Mouse (Mus musculus) small intestine, adult 2 months (tissue): ENCODE results near the gene Hectd2. TPM values are rescaled to one million over a fixed set of nuclear protein-coding genes. Genes with fewer than 3 reads are reported as not detected.

Experiments used
- H3K27ac ChIP-seq: fragments of 200-500 bp; 2 replicates; pipeline ENCODE4 v1.5.1; 2012; ENCODE audit warnings: low read depth, low read length, control low read depth, inconsistent platforms; ENCODE audit not compliant: insufficient read depth
- H3K27me3 ChIP-seq: fragments of 200-500 bp; 2 replicates; pipeline ENCODE4 v1.6.1; 2012; ENCODE audit warnings: mild to moderate bottlenecking, moderate library complexity, low read length, inconsistent platforms; ENCODE audit not compliant: control insufficient read depth, insufficient read depth
- H3K36me3 ChIP-seq: fragments of 200-500 bp; 2 replicates; pipeline ENCODE4 v1.6.1; 2012; ENCODE audit warnings: mild to moderate bottlenecking, low read length, control low read depth, inconsistent platforms; ENCODE audit not compliant: control insufficient read depth, insufficient read depth
- H3K4me1 ChIP-seq: fragments of 200-500 bp; 2 replicates; pipeline ENCODE4 v1.6.1; 2012; ENCODE audit warnings: low read length, inconsistent platforms, mixed read lengths; ENCODE audit not compliant: control insufficient read depth, insufficient read depth, insufficient read length
- H3K4me3 ChIP-seq: fragments of 200-500 bp; 2 replicates; pipeline ENCODE4 v1.5.1; 2012; ENCODE audit warnings: low read depth, mild to moderate bottlenecking, control low read depth, inconsistent platforms, low read length, moderate library complexity
- CTCF ChIP-seq: fragments of 200-500 bp; IDR thresholded peaks from 2 replicates; pipeline ENCODE4 v1.5.1; 2012; ENCODE audit warnings: low read depth, mild to moderate bottlenecking, control low read depth, inconsistent platforms, low read length, moderate library complexity, mixed read lengths; ENCODE audit not compliant: insufficient replicate concordance, insufficient read length; ENCODE audit errors: extremely low read depth
- POLR2A ChIP-seq: fragments of 200-500 bp; IDR thresholded peaks from 2 replicates; pipeline ENCODE4 v1.6.1; 2012; ENCODE audit warnings: low read depth, mild to moderate bottlenecking, control low read depth, inconsistent platforms, low read length, moderate library complexity
- WGBS: fragments of 180-500 bp; shearing (Covaris S2); methylation state at CpG from one replicate; pipeline ENCODE4 v1.1.7; 2018; 5-methylcytosine and 5-hydroxymethylcytosine counted together
- polyA plus RNA-seq: library from polyadenylated mRNA; depleted of rRNA; stranded (reverse); fragments of >200 nt; gene quantifications from 2 replicates; pipeline ENCODE4 v1.2.3, GENCODE M21; 2012; rRNA removed

Gene Hectd2
- polyA plus RNA-seq, result 0.11 and 0.22 TPM in 2 replicates

DNA sequence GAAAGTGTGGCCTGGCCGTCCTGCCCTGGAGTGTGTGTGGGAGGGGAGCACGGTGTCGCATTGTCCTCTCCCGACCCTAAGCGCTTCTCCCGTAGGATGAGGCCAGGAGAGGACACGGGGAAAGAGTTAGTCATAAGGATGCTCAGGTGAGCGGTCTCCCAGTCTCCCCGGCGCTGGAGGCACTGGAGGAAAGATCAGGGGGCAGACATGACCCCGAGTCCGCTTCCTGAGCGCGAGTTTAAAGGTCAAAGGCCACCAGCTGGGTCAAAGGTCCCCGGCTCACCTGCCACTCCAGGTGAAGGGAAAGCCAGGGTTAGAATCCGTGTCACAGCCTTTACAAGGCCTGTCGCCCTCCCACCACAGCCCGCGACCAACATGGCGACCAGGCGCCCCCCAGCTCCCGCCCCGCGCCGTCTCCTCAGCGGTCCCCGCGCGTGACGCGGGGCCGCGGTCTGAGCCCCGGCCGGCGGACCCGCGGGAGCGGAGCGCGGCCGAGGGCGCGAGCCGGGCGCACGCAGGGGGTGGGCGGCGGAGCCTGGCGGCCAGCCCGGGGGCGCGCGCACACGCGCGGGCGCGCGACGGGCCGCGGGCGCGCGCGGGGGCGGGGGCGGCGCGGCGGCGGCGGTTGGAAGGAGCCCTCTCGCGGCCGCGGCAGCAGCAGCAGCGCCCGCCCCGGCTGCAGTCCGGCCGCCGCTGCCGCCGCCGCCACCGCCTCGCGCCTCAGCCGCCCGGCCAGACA lies at the start of gene Hectd2:
TSS of gene Hectd2 (plus strand) at position 594 of the 739 bp plus-strand sequence.
- no peak for TF ChIP-seq CTCF
- TF ChIP-seq POLR2A, result no peak
- H3K27me3 ChIP-seq, result no peaks in the 10 kb centered on the region; the same call in 1 of the 2 replicates
- H3K4me1 ChIP-seq, result no peaks in the 10 kb centered on the region
- peak within 1 kb of the TSS; percentile 19; the same call in 1 of the 2 replicates for H3K27ac ChIP-seq
- H3K36me3 ChIP-seq, result no peaks in the 10 kb centered on the region
- WGBS, result 12% methylated on average over 92 of the region's 92 CpGs
- H3K4me3 ChIP-seq, result peak within 1 kb of the TSS; percentile 96

DNA sequence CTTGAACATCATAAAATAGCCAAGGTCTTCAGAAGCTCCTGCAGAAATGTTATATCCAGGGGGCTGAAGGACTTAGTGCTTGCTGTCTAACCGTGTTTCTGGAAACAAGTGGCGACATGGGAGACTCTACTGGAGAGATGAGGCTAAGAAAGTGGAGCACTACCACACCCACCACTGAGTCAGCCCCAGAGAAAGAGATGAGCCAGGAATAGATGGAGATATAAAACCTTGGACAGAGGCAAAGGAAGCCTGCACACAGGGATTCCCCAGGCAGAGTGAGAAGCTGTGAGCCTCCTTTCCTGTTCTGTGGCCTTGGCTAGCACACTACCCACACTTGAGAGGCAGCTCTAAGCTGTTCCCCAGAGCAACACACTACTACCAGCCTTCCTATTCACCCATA lies 49.7 kb upstream of the Hectd2 start:
- H3K4me1 ChIP-seq, result no peaks in the 10 kb centered on the region
- 84% methylated on average over 2 of the region's 2 CpGs for WGBS
- H3K27me3 ChIP-seq, result no peaks in the 10 kb centered on the region
- no peak overlapping the region for H3K4me3 ChIP-seq
- TF ChIP-seq CTCF (no peak), POLR2A (no peak)
- H3K27ac ChIP-seq, result no peak overlapping the region
- no peaks in the 10 kb centered on the region for H3K36me3 ChIP-seq

DNA sequence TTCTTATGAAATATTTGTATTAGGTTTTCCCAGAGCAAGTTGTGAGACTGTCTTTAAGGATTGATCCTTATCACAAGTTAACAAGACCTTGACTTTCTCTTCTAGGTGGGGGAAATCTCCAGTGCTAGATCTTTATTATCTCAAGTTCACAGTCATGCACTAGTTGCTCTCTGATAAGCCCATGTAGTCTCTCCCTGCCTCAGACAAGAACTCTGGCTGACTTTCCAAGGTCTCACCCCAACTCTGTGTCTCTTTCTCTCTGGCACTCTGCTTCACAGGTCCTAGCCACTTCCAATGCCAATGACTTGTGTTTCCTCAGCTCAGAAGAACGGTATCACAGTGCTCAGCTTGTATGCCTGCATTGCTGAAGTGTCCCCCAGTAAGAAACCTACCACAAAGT lies 43.1 kb upstream of the Hectd2 start:
- H3K4me1 ChIP-seq, result no peaks in the 10 kb centered on the region
- no peaks in the 10 kb centered on the region for H3K27me3 ChIP-seq
- H3K36me3 ChIP-seq, result no peaks in the 10 kb centered on the region
- WGBS, result 71% methylated on average over 1 of the region's 1 CpGs
- TF ChIP-seq POLR2A, result no peak
- no peak for TF ChIP-seq CTCF
- H3K4me3 ChIP-seq, result no peak overlapping the region
- H3K27ac ChIP-seq, result no peak overlapping the region

DNA sequence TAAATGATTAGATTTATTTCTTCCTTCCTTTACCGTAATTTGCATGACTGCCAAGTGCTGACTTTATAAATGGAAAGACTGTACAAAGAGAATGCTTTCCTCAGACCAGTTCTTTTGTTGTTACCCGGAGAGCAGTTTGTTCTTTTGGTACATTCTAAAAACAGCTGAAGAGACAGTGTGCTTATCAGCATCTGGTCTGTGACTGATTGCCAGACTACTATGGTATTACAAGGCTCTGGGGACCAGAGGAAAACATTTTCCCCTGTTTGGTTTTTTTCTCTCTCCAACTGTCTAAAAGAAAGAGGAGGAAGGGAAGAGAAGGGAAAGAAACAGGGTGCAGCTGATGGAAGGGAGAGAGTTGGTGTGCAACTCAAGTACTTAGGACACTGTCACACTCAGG lies 36.0 kb upstream of the Hectd2 start:
- Histone ChIP-seq H3K36me3 (no peaks in the 10 kb centered on the region), H3K4me3 (no peak overlapping the region), H3K4me1 (no peaks in the 10 kb centered on the region), H3K27me3 (no peaks in the 10 kb centered on the region), H3K27ac (no peak overlapping the region)
- 45% methylated on average over 2 of the region's 2 CpGs for WGBS
- TF ChIP-seq POLR2A (no peak), CTCF (no peak)

- 27% methylated on average over 2 of the region's 2 CpGs for WGBS
- H3K4me3 ChIP-seq, result no peak overlapping the region
- no peaks in the 10 kb centered on the region for H3K27me3 ChIP-seq
- H3K4me1 ChIP-seq, result no peaks in the 10 kb centered on the region
- TF ChIP-seq POLR2A, result no peak
- TF ChIP-seq CTCF, result no peak
- H3K27ac ChIP-seq, result no peak overlapping the region
- H3K36me3 ChIP-seq, result no peaks in the 10 kb centered on the region
These were observed 32.9 kb upstream of the Hectd2 start for GRCm38 (mm10) chr19:36521568-36521967.

- TF ChIP-seq CTCF, result no peak
- TF ChIP-seq POLR2A, result no peak
- WGBS, result 57% methylated on average over 3 of the region's 3 CpGs
- Histone ChIP-seq H3K4me3 (no peak overlapping the region), H3K36me3 (no peaks in the 10 kb centered on the region), H3K27me3 (no peaks in the 10 kb centered on the region), H3K4me1 (no peaks in the 10 kb centered on the region), H3K27ac (peak overlapping the region; percentile 64)
These were observed 31.8 kb upstream of the Hectd2 start for GRCm38 (mm10) chr19:36522558-36523195.

DNA sequence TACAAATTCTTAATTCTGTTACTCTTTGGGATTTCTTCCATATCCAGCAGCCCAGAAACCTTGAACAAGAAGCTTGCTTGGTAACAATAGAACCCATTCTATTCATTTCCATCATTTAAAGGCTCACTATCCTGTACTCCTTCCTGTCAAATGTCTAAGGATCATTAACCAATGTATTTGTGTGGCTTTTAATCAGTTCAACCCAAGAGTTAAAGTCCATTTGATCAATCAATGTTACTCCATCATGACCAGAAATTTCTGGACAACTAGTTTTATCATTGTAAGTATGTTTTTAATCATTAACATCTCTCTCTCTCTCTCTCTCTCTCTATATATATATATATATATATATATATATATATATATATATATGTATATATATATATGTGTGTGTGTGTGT lies 29.4 kb upstream of the Hectd2 start:
- Histone ChIP-seq H3K4me1 (no peaks in the 10 kb centered on the region), H3K27me3 (no peaks in the 10 kb centered on the region), H3K4me3 (no peak overlapping the region), H3K27ac (no peak overlapping the region), H3K36me3 (no peaks in the 10 kb centered on the region)
- TF ChIP-seq POLR2A (no peak), CTCF (no peak)
